Comparison of ENCODE assay signal across 18 mouse cellular contexts in the genomic region with DNA sequence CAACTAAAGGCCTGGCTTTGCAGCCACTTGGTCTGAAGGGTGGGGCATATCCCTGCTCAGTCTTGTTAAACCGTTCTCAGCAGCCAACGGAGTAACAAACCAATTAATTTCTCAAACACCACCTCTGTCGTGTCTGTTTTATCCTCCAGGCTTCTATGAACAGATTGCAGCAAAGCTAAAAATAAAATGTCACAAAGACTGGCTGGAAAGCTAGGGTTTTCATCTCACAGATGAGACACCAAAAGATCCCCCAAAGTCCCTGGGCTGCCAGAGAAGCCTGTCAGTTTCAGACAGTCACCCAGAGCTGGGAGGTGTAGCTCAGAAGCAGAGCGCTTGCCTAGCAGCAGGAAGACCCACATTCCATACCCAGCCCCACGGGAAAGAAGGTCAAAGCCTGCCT. TPM values are rescaled to one million over a fixed set of nuclear protein-coding genes. Genes with fewer than 3 reads are reported as not detected.
A peak's percentile ranks its signal among the peaks of the same experiment; 100 is the strongest.
DNase-seq lines count a peak whose midpoint lies in the region; ATAC-seq and TF ChIP-seq lines count a peak whose summit lies in the region.
"Had no signal": no experiment of that assay in that cellular context is flagged by ENCODE, and none has a peak within 500 bp of the region (broad histone marks: within the 10 kb centered on the region; RNA-seq: fewer than 3 reads in every experiment).

No protein-coding gene starts in this region.

- no peak overlapping the region for H3K4me3 ChIP-seq in forebrain, embryonic 15.5 days
- H3K4me3 ChIP-seq in forebrain, embryonic 11.5 days (ENCODE audit: low read depth, low read length): no peak overlapping the region
- no peak overlapping the region for H3K4me3 ChIP-seq in lung, postnatal 0 days (ENCODE audit: low read depth, low read length)
- H3K4me3 ChIP-seq: erythroblast, embryonic 14.5 days; heart, adult 2 months; limb, embryonic 13.5 days; midbrain, embryonic 10.5 days had no signal

- no peak for DNase-seq in forebrain, embryonic 11.5 days (ENCODE audit: low spot score)
- peak; percentile 40 to 43 for DNase-seq in kidney, postnatal 4 days
- no peak for DNase-seq in kidney, adult 9 months
- peak; percentile 5 for DNase-seq in lung, postnatal 0 days (ENCODE audit: low spot score)
- no peak for DNase-seq in lung, postnatal 14 days
- peak; percentile 61 to 69 for DNase-seq in right cerebral cortex, postnatal 10 days (ENCODE audit: low spot score in 2 of 2)
- DNase-seq in urinary bladder, postnatal 4 days (ENCODE audit: low spot score in 2 of 2): no peak
- DNase-seq: cerebellum, adult 18-20 months; heart, adult 2 months; kidney, adult 18-20 months; liver, postnatal 0 days; spleen, adult 18-20 months; thymus, postnatal 36 days had no signal

- no peak for ATAC-seq in forebrain, embryonic 15.5 days (replicated peaks)
- no peak for ATAC-seq in forebrain, embryonic 11.5 days (replicated peaks; ENCODE audit: low FRiP score)
- ATAC-seq in lung, postnatal 0 days: no peak
- ATAC-seq: liver, postnatal 0 days had no signal

- no peak for TF ChIP-seq CTCF in lung, postnatal 0 days (IDR thresholded peaks at IDR 0.05)

- H3K9ac ChIP-seq in forebrain, embryonic 15.5 days (replicated peaks): no peak overlapping the region
- no peak overlapping the region for H3K9ac ChIP-seq in forebrain, embryonic 11.5 days (ENCODE audit: low read length)
- no peak overlapping the region for H3K9ac ChIP-seq in lung, postnatal 0 days (replicated peaks; ENCODE audit: low read depth)
- H3K9ac ChIP-seq: hindbrain, embryonic 14.5 days; limb, embryonic 13.5 days; liver, postnatal 0 days had no signal

- no peaks in the 10 kb centered on the region for H3K27me3 ChIP-seq in forebrain, embryonic 15.5 days
- no peaks in the 10 kb centered on the region for H3K27me3 ChIP-seq in forebrain, embryonic 11.5 days (ENCODE audit: control insufficient read depth, insufficient read depth, low read length)
- H3K27me3 ChIP-seq in lung, postnatal 0 days (replicated peaks; ENCODE audit: insufficient read depth, low read length): no peaks in the 10 kb centered on the region
- H3K27me3 ChIP-seq: limb, embryonic 13.5 days had no signal

- 46% methylated on average over 5 of the region's 5 CpGs for WGBS in forebrain, embryonic 15.5 days
- 70% methylated on average over 5 of the region's 5 CpGs for WGBS in forebrain, embryonic 11.5 days
- WGBS in lung, postnatal 0 days: 20% methylated on average over 5 of the region's 5 CpGs

- H3K9me3 ChIP-seq in forebrain, embryonic 15.5 days: no peaks in the 10 kb centered on the region
- no peaks in the 10 kb centered on the region for H3K9me3 ChIP-seq in forebrain, embryonic 11.5 days (ENCODE audit: control insufficient read depth, low read length)
- no peaks in the 10 kb centered on the region for H3K9me3 ChIP-seq in lung, postnatal 0 days (ENCODE audit: low read length)
- H3K9me3 ChIP-seq: limb, embryonic 13.5 days; midbrain, embryonic 10.5 days had no signal

- no peak for TF ChIP-seq EP300 in lung, postnatal 0 days (IDR thresholded peaks at IDR 0.05)

- H3K27ac ChIP-seq in forebrain, embryonic 15.5 days (replicated peaks): 0 out of 2 replicates have a peak overlapping the region, but pooled peaks have one; percentile 26
- no peak overlapping the region for H3K27ac ChIP-seq in forebrain, embryonic 11.5 days (ENCODE audit: low read depth, low read length)
- no peak overlapping the region for H3K27ac ChIP-seq in lung, postnatal 0 days (ENCODE audit: low read length)
- H3K27ac ChIP-seq: heart, adult 2 months; hindbrain, embryonic 14.5 days; limb, embryonic 13.5 days; midbrain, embryonic 10.5 days had no signal

- H3K36me3 ChIP-seq in forebrain, embryonic 15.5 days: no peaks in the 10 kb centered on the region
- H3K36me3 ChIP-seq in forebrain, embryonic 11.5 days (ENCODE audit: control insufficient read depth, insufficient read depth, low read length): no peaks in the 10 kb centered on the region
- no peaks in the 10 kb centered on the region for H3K36me3 ChIP-seq in lung, postnatal 0 days (ENCODE audit: insufficient read depth, low read length)
- H3K36me3 ChIP-seq: limb, embryonic 13.5 days; midbrain, embryonic 10.5 days had no signal

- no peak overlapping the region for H3K4me2 ChIP-seq in forebrain, embryonic 15.5 days (replicated peaks)
- no peak overlapping the region for H3K4me2 ChIP-seq in forebrain, embryonic 11.5 days (ENCODE audit: low read depth, low read length, severe bottlenecking)
- H3K4me2 ChIP-seq in lung, postnatal 0 days (replicated peaks; ENCODE audit: low read depth, low read length): no peak overlapping the region
- H3K4me2 ChIP-seq: hindbrain, embryonic 14.5 days; limb, embryonic 13.5 days had no signal

- no peaks in the 10 kb centered on the region for H3K4me1 ChIP-seq in forebrain, embryonic 15.5 days
- no peaks in the 10 kb centered on the region for H3K4me1 ChIP-seq in forebrain, embryonic 11.5 days (replicated peaks; ENCODE audit: control insufficient read depth, insufficient read depth, low read length)
- no peaks in the 10 kb centered on the region for H3K4me1 ChIP-seq in lung, postnatal 0 days (ENCODE audit: insufficient read depth, low read depth, low read length)
- H3K4me1 ChIP-seq: limb, embryonic 13.5 days had no signal

RNA-seq across cellular contexts. Expression of a gene that starts 15.4 kb away (rescaled TPM):
- 13.5 and 13.8 TPM in 2 replicates for polyA plus RNA-seq in forebrain, embryonic 15.5 days (2015; fragmentation: Nextera tagmentation; extraction: Ambion mirVana)
- polyA plus RNA-seq in forebrain, embryonic 11.5 days (2014; fragmentation: Nextera tagmentation; extraction: Ambion mirVana): 5.3 and 6.1 TPM in 2 replicates
- 0.54 and 0.67 TPM in 2 replicates for polyA plus RNA-seq in lung, postnatal 0 days (2015; fragmentation: Nextera tagmentation; extraction: Ambion mirVana)
- polyA plus RNA-seq: erythroblast, embryonic 14.5 days had no signal

Comparison
In these comparisons a context has a peak if more than half of its experiments do, and no peak if none do; other contexts are left out.
1. DNase-seq: peak in kidney, postnatal 4 days (2 of 2), lung, postnatal 0 days (single experiment) and right cerebral cortex, postnatal 10 days (2 of 2); none in forebrain, embryonic 11.5 days (single experiment), kidney, adult 9 months (single experiment), lung, postnatal 14 days (single experiment) and urinary bladder, postnatal 4 days (0 of 2).